Mouse (Mus musculus) layer of hippocampus, adult 8-10 months (tissue): ENCODE data around the gene Dock7. TPM values are rescaled to one million over a fixed set of nuclear protein-coding genes. Genes with fewer than 3 reads are reported as not detected.

Experiments
- DNase-seq, 2 experiments: peaks; one replicate each; pipeline ENCODE4 v3.0.0; 2022; ENCODE audit warnings: low spot score in 2 of 2
- total RNA-seq, 4 experiments: library from RNA; stranded (reverse); gene quantifications; 2 replicates each; pipeline ENCODE4 v1.2.4; 2022

The Dock7 gene
- total RNA-seq, 4 experiments from 2014 or later = 39.5 to 42.5 (median 41.3) TPM

DNA sequence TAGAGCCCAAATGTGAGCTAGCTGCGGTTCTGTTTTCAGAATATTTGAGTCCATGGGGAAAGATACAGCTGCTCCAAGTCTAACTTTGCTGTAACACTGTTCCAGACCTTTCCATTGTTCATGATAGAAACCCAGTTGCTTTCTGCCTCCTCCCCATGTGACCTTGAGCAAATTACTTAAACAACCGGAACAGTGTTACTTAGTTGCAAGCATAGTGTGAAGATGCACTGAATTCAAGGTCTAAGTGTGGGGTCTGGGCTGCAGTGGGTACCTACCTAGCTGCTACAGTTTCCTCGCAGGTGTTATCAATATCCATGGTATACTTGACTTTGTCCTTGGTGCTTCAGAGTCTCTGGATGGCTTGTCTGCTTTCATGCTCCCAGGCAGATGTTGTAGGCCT is 1.3 kb upstream of the Dock7 start:
- DNase-seq = no peak

DNA sequence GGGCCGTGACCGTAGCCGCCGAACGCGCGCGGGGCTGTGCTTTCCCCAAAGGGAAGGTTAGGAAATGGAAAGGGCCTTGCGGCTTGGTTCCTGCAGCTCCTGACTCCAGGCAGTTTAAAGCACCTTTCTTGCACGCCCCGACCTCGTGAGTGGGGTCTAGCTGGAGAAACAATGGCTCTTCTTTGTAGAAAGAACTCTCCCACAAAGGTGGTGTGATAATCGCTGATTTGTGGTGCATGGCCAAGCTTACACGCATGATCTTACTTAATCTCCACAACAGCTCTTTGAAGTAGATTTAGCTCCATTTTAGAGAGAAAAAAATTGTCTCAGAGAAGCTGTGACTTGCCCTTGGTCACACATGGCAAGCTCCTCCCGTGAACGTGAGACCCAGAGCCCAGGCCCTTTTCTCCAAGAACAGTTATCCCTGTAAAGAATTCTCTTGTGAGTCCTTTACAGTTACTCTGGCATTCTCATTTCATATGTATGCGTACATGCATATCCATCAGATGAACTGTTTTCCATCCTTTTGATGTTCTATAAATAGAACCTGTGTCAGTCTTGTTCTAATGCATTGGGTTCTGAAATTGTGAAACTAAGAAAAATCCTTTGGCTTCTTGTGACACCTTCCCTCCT is 524 bp upstream of the Dock7 start:
- peak in 1 of 2 experiments; percentile 39 for DNase-seq

DNA sequence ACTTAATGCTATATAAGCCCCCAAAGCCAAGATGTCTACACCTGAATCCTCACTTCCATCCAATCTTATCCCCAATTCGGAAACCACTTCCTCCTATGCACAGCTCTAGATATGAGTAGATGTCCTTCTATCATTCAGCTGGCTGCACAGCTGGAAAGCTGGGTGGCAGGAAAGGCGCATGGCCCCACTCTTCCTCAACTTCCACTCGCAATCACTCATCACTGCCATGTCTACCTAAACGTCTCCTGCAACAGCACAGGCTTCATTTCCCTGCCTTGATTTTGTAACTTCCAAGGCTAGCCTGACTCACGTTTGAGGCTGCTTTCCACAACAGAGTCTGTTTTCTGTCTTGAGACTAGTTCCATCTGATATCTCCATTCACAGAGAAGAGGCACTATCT is 1.7 kb downstream of the Dock7 start:
- DNase-seq = no peak

DNA sequence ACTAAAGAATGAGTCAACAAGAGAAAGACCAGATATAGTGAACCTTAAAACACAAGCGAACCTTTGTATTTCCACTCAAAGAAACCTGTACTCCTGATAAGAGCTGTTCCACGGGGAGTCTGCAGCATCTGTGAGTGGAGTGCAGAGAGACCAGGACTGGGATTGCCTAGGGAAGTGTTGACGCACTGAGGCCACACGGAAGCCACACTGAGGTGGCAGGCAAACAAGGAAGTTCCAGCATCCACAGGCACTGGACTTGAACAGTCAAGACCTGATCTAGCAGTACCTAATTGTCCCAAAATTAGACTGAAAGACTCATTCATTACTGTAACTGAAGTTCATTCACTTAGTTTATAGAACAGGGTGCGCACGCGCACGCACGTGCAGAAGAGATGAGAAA is 4.9 kb downstream of the Dock7 start:
- no peak for DNase-seq

DNA sequence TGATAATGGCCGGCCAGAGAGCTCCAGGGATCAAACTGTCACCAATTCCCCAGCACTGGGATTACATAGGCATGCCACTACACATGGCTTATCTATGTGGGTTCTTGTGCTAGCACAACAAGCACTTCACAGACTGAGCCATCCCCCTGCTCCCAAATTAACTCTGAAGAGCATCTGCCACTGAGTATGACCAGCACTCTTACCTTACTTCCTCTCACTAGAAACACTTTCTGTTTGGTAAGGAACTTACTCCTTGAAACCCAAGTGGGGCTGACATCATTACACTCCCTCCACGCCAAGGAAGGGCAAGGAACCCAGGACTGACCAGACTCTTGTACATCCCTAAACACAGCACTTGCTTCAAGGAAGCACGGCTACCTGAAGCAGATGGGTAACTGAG is 9.0 kb downstream of the Dock7 start:
- no peak for DNase-seq

DNA sequence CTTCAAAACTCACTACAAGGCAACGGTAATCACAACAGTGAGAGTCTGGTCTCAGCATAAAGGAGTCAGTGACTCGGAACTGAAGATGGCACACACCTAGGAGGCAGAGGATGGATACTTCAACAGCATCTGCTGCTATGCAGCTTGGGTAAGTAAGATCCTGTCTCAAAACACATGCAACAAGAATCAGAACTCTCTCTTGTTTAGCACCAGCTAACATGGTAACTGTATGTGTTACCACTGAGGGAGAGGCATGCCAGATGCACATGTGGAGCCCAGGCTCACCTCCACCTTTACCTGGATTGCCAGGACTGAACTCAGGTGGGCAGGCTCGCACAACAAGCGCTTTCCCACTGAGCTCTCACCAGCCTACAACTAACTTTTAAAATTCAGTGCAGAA is 11.9 kb downstream of the Dock7 start:
- DNase-seq = no peak

DNA sequence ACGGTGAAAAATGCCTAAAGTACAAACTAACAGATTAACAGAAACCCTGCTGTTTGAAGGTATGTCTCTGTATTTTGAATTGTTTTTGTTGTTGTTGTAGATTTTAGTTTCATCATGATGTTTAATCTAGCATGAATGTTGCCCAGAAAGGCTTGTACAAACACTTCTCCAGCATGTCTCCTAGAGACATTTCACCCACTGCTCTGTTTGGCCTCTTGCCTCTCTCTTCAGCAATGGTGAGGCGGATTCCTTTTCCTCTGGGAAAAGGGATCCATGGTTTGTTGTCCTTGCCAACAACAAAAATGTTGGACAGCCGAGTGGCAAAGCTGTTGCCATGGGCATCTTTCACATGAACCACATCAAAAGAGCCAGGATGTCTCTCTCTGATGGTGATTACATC is 17.9 kb downstream of the Dock7 start:
- no peak for DNase-seq

DNA sequence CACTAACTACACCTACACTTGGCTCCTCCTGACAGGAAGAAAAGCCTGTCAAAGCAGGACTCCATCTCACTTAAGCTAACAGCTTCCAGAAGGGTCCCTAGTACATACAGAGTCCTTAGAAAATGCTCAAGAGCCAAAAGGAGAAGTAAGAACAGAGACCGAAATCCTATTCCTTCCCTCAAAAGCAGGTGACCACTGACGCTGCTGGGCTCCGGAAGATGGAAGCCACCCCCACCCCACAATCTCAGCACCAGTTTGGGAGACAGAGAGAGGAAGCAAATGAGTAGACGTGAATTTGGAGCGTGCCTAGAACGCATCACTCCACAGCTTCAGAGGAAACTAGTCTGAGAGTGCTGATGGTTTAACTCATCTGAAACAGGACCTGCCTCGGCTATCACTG is 20.0 kb downstream of the Dock7 start:
- no peak for DNase-seq

DNA sequence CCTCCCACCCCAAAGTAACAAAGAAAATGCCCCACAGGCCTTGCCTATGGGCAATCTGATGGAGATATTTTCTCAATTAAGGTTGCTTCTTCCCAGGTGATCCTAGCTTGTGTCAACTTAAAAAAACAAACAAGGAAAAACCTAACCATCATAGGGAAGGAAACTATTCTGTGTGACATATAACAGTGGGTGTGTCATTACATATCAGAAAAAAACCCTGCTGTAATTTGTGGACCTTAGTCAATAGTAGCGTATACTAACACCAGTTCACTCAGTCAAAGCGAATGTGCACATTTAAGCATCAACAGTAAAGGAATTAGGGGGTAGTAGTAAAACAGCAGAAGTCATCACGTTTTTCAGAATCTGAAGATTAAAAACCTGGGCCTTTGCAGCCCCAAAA is 28.9 kb downstream of the Dock7 start:
- no peak for DNase-seq

DNA sequence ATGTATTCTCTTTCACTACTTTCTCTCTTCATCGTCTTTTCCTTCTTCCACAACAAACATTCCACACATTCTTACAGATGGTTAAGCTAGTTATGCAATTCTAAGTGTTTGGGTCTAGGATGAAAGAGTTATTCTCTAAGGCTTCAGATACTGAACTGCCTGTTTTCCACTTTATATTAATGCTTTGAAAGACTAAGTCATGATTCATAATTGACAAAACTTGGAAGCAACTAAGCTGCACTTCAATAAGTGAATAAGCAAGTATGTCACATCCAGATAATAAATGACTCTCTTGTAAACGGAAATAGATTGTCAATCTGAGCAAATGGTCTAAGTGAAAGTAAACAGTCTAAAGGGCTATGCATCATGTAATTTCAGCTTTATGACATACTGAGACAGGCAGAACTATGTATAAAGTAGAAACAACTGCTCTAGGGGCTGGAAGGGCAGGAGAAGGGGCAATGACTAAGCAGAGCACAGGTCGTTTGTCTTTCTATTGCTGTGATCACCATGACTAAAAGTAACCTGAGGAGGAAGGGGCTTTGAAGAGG is 29.5 kb downstream of the Dock7 start:
- DNase-seq = no peak

DNA sequence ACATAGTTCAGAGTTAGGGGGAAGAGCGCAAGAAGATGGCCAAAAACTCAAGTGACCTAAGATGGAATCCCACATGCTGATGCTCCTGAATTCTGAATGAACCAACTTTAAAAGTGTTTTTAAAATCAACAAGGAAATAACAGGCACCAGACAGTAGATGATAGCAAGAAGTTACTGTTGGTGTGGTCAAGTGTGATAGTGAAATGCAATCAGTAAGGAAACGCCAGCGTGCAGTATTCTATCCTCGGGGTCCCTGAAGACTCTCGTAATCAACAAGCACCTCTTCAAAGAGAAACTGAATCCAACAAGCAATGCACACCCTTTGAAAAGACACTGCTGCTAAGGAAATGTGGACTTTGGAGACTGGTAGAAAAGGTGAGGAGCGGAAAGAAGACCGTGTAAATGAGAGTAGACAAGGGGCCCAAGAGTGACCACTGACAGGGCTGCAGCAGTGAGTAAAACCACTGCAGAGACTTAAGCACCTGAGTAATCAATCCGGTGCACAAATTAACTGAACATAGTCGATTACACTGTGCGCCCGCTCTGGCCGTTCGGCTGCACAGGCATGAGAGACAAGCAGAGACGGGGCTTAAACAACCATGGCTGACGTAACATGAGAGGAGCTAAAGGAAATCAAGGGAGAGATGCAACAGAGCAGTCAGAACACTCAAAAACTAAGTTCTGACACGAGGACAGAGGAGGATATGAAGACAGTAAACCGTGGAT is 32.8 kb downstream of the Dock7 start:
- no peak for DNase-seq

DNA sequence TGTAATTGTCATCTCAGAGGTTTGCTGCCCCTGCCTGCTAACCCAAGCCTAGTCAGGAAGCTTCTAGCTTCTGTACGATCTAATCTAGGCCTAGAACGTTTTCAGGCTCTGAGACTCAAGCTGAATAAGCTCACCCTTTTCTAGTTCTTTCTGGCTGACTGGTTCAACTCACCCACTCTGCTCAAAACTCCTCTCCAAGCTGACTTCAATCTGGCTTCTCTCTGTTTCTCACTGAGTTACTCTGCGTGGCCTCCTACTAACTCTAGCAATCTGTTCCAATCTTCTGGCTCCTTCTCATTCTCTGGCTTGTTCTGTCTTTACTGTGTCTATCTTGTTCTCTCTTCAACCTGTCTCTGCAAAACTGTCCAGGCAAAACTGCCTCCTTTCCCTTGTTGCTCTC is 36.9 kb downstream of the Dock7 start:
- no peak for DNase-seq

DNA sequence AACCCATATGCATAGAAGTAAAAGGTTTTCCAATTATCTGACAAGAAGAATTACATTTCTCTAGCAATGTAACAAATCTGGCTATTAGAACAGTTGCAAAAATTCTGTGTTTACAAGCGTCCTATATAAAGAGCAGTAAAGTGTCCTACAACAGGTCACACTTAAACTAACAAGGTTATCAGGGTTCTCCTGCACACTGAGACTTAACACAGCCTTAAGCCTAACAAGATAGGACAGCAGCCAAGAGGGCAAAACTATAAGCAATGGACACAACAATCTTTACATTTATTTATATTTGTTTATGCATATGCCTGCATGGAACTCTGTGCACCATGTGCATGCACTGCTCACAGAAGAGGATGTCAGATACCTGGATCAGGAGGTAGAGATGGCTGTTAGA is 39.5 kb downstream of the Dock7 start:
- no peak for DNase-seq

DNA sequence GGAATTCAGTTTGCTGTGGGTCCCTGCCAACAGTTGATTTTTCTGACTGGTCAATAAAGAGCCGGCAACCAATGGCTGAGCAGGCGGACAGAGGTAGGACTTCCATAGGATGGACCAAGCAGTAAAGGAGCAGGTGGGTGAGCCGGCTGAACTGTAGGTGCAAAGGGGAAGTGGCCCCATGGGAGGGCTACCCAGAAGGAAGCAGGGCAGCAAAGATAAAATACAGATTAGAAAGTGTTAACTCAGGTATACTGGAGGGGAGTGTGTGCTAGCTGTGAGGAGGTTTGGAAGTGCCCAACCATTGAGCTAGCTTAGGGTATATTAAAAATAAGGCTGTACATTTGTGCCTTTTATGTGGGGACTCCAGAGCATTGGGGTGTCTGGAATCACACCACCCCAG is 42.7 kb downstream of the Dock7 start:
- no peak for DNase-seq

DNA sequence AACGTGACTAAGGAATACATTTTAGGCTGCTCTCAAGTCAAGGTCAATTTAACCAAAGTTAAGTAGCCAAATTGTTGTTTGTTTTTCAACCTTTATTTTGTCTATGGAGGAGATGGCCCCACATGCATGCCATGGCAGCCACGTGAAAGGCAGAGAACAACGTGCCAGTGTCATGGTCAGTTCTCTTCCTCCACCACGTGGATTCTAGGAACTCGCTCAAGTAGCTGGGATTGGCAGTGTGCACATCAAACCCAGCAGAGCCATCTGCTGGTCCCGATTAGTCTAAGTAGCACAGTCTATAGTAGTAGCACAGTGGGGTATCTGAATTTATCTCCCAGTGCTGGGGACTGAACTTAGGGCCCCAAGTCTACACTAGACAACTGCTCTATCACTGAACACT is 51.9 kb downstream of the Dock7 start:
- no peak for DNase-seq

DNA sequence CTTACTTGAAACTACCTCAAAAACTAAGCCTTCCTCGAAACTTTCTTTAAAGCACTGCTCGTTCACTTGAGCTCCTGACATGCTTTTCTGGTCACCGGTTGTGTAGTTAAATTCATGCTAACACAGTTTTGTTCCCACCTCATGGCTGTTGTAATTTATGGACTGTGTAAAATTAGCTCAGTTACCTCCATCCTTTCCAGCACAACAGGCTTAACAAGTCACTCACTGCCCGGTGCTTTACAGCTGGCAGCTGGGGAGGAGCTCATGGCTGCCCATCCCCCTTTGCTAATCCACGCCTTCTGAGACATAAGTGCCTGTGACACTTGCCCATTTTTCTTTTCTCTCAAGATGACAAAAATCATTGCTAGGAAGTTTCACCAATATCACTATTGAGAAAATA is 56.2 kb downstream of the Dock7 start:
- DNase-seq = no peak

DNA sequence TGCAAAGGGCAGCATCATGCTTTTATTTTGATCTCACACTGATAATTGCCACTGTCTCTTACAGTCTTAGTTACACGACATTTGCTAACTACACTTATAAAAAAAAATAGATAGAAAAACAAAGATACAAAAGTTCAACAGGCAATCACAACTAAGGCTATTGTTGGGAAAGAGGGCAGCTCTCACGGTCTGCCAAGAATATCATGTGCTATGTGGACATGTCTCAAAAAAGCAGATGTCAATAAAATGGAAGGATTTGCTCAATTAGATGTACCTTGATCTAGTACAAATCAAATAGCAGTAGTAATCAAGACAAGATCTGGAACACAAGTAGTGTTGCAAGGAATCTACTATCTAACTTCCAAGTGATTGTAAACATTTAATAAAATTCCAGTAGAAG is 72.1 kb downstream of the Dock7 start:
- DNase-seq = no peak

DNA sequence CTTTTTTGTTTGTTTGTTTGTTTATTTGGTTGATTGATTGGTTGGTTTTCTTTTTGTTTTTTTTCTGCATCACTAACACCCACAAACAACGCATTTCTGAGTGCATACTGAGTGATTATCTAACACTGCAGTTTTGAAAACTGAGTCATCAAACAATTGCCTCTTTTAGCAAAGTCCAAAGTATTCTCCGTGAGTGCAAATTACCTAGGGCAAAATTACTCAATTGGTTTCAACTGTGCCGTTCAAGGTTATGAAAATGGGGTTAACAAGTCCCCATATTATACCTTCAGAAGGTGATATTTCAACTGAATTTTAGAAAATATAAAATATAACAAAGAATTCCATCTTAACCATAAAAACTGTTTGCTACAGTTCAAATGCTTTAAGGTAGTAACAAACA is 74.2 kb downstream of the Dock7 start:
- no peak for DNase-seq

DNA sequence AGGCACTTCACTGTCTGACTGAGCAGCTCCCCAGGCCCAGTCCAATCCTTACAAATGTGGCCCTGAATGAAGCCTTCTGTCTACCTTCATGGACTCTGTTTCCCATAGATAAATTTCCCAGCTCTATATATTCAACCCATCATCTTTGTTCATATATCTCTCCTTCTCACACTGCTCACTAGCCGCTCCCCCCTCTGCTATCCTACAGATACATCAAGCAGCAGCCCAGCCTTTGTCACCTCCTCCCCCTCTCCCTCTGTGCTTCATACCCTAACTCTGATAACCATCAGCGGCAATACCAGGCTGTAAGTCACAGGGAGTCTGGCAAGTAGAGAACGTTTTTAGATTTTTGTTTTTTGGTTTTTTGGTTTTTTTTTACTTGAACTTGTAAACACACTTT is 75.9 kb downstream of the Dock7 start:
- no peak for DNase-seq

DNA sequence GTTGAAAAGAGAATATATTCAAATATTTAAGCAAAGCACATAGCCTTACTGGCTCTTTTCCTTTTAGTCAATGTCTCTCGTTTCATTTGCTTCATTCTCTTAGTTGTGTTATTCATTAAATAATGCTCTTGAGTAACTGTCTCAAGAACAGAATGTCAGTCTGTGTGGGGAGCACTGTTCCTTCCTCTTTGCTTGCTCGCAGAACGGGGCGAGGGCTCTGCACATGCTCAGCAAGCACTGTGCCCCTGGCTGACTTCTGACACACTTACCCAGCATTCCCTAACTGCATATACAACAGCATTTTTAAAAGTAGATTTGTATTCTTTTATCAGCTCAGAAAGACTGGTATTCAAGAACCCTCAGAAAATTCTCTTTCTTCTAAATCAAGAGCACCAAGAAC is 87.8 kb downstream of the Dock7 start:
- no peak for DNase-seq

DNA sequence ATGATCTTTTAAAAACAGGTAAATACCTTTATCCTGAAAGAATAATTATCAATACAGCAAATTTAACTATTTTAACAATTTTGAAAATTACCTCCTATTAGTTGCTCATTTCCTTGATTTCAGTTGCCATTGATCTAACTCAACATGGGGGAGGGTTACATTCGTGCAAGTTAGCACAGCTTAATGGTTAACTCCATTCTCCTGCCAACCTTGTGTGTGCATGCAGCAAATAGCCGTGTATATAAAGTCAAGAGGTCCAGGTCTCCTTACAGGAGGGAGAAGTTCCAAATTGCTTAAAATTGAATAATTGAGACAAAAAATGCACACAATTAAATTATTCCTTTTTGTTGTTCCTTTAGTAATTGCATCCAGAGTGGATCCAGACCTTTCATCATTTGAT is 90.0 kb downstream of the Dock7 start, which contains the start of gene Angptl3:
TSS of gene Angptl3 (plus strand) at position 269 of the 400 bp plus-strand sequence.
- DNase-seq = no peak

DNA sequence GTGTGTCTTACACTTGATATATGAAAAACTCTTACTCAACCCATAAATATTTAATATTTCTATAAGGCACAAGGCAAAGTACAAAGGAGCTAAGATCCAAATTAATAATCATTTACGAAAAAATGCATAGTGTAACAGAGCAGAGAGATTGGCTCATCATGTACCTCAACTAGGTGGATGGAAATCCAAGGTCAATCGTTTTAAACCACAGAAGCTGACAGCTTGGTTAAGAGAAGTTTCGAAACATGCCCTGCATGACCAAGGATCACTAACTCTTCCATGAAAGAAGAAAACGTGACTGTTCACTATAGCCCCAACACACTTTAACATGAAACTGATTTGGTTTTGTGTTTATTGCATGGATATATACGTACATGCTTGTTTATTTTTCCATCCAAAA is 92.3 kb downstream of the Dock7 start:
- DNase-seq = no peak

DNA sequence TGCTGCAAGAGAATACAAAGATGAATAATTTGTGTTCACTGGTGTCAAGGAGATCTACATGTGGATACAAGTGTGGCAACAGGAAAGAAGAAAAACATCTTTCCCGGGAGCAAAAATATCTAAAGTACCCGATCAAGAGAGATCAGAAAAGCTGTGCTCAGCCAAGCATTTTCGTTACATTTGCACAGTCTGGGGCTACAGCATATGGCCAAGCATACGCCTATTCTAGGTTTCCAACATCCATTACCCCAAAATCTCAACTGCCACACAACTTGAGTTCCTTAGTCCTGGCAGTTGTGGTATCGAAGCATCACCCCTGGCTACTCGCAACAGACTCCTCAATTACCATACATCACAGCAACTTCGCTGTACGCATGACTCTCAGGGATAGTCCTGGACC is 98.5 kb downstream of the Dock7 start:
- DNase-seq = no peak
